Mouse (Mus musculus) forebrain, embryonic 13.5 days (tissue): ENCODE measurements at regions not wholly inside any gene's neighbourhood (a gene's known extent, or its start where the extent isn't known, plus 50 kb on each side); places are given as distances from the start of the nearest gene placed in this dataset.

ENCODE experiments used
- ATAC-seq: fragments of 200-750 bp; cut with Nextera tagmentation; 2 replicates; pipeline ENCODE4 v1.8.0; 2017
- H3K27ac ChIP-seq: fragments of 300-500 bp; sonication (generic); 2 replicates; pipeline ENCODE4 v1.5.1; 2015; ENCODE audit warnings: inconsistent platforms, mild to moderate bottlenecking, moderate library complexity
- H3K27me3 ChIP-seq: fragments of 300-500 bp; sonication (generic); 2 replicates; pipeline ENCODE4 v1.6.1; 2015; ENCODE audit warnings: mild to moderate bottlenecking, inconsistent platforms
- H3K36me3 ChIP-seq: fragments of 300-500 bp; sonication (generic); 2 replicates; pipeline ENCODE4 v1.6.1; 2015; ENCODE audit warnings: mild to moderate bottlenecking, inconsistent platforms; ENCODE audit not compliant: poor library complexity, severe bottlenecking
- H3K4me1 ChIP-seq: fragments of 300-500 bp; sonication (generic); 2 replicates; pipeline ENCODE4 v1.6.1; 2015; ENCODE audit warnings: inconsistent platforms
- H3K4me2 ChIP-seq: fragments of 300-500 bp; sonication (generic); 2 replicates; pipeline ENCODE4 v1.6.1; 2015; ENCODE audit warnings: inconsistent platforms, mild to moderate bottlenecking, moderate library complexity
- H3K4me3 ChIP-seq: fragments of 300-500 bp; sonication (generic); 2 replicates; pipeline ENCODE4 v1.5.1; 2015; ENCODE audit warnings: mild to moderate bottlenecking, inconsistent platforms
- H3K9ac ChIP-seq: fragments of 300-500 bp; sonication (generic); 2 replicates; pipeline ENCODE4 v1.6.1; 2015; ENCODE audit warnings: mild to moderate bottlenecking, inconsistent platforms
- H3K9me3 ChIP-seq: fragments of 300-500 bp; sonication (generic); replicated peaks from 2 replicates; pipeline ENCODE4 v1.6.1; 2016; ENCODE audit warnings: inconsistent platforms
- WGBS: fragments of 180-500 bp; shearing (Covaris S2); methylation state at CpG from one replicate; pipeline ENCODE4 v1.1.7; 2015; 5-methylcytosine and 5-hydroxymethylcytosine counted together

DNA sequence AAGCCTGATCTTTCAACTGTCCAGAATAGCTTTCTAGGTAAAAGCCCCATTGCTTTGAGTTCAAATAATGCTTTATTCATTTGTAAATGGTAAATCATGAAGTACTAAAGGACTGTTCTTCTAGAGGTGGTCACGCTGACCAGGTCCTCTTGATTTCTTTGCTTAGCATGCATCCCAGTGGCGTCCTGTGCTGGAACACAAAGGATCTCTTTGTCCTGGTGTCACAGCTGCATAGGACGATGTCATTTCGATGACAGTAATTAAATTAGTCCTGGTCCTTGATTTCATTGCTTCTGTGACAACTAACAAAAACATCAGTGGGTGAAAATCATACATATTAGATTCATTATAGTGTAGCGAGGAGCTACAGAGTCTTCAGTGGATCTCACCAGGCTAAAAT is 76.7 kb upstream of the Smad1 start:
- Histone ChIP-seq H3K27me3 (no peaks in the 10 kb centered on the region), H3K27ac (no peak overlapping the region), H3K4me3 (no peak overlapping the region), H3K4me2 (no peak overlapping the region), H3K9me3 (no peaks in the 10 kb centered on the region), H3K4me1 (no peaks in the 10 kb centered on the region), H3K36me3 (no peaks in the 10 kb centered on the region), H3K9ac (no peak overlapping the region)
- WGBS, result 45% methylated on average over 5 of the region's 5 CpGs
- no peak for ATAC-seq

DNA sequence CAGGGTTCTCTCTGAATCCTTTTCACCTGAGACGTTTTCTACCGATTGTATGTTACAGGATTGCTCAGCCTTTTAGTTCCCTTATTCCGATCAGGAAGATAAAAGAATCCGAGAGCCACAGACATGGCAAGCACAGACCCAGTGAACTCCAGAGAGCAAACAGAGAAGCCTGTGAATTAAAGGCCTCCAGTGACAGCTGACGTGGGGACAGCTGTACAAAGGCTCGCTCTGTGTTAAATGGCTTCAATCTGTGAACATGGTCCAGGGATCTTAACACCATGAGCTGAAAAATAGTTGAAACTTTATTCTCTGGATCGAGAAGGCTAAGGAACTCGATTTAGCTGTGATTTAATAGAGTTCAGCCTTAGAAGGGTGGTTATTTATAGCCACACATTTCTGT is 75.4 kb upstream of the Smad1 start:
- Histone ChIP-seq H3K9ac (no peak overlapping the region), H3K36me3 (no peaks in the 10 kb centered on the region), H3K9me3 (no peaks in the 10 kb centered on the region), H3K4me3 (no peak overlapping the region), H3K27ac (no peak overlapping the region), H3K4me1 (no peaks in the 10 kb centered on the region), H3K4me2 (no peak overlapping the region), H3K27me3 (no peaks in the 10 kb centered on the region)
- 69% methylated on average over 8 of the region's 8 CpGs for WGBS
- no peak for ATAC-seq

DNA sequence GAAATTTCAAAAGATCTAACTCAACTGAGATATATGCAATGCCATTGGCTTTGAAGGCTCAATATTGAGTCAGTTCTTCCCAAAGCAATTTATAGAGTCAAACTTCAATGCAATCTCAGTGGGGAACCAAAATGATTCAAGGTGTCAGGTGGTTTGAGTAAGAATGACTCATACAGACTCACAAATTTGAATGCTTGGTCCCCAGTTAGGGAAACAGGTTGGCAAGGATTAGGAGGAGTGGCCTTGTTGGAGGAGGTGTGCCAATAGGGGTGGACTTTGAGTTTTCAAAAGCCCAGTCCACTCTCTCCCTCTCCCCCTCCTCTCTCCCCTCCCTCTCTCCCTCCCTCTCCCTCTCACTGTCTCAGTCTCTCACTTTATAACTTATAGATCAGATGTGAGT is 52.8 kb upstream of the Smad1 start:
- Histone ChIP-seq H3K4me1 (no peaks in the 10 kb centered on the region), H3K36me3 (no peaks in the 10 kb centered on the region), H3K27me3 (no peaks in the 10 kb centered on the region), H3K9me3 (no peaks in the 10 kb centered on the region), H3K4me3 (no peak overlapping the region), H3K27ac (no peak overlapping the region), H3K4me2 (no peak overlapping the region), H3K9ac (no peak overlapping the region)
- no peak for ATAC-seq

DNA sequence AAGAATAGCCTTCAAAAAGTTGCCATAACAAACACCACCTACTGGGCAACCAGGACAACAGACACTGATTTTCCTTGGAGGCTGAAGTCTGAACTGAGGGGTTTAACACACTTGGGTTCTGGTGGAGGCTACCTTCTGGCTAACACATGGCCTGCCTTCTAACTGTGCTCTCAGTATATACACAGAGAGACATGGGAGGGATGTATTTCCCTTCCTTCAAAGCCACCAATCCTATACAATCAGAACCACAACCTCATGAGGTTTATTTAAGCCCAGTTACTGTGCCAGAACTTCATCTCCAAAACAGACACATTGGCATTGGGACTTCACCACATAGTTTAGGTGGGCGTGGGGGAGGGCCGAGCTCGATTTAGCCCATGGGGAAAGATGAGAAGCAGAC is 50.1 kb upstream of the Smad1 start:
- Histone ChIP-seq H3K27me3 (no peaks in the 10 kb centered on the region), H3K27ac (no peak overlapping the region), H3K9ac (no peak overlapping the region), H3K4me2 (no peak overlapping the region), H3K4me3 (no peak overlapping the region), H3K36me3 (no peaks in the 10 kb centered on the region), H3K9me3 (no peaks in the 10 kb centered on the region), H3K4me1 (no peaks in the 10 kb centered on the region)
- no peak for ATAC-seq
- 91% methylated on average over 3 of the region's 3 CpGs for WGBS
